Mouse (Mus musculus) stomach, embryonic 14.5 days (tissue): Measurements from ENCODE around the gene Dhx57. TPM values are rescaled to one million over a fixed set of nuclear protein-coding genes. Genes with fewer than 3 reads are reported as not detected.
"Not testable (repeated sequence)": the region's sequence is repeated elsewhere in the genome, so short reads cannot be mapped to it uniquely, and the experiment has no call there.

Experiments
- ATAC-seq: fragments of 200-750 bp; cut with Nextera tagmentation; 2 replicates; pipeline ENCODE4 v1.8.0; 2017; ENCODE audit warnings: low read depth, moderate TSS enrichment; ENCODE audit not compliant: insufficient number of reproducible peaks, insufficient read depth, low FRiP score
- H3K27ac ChIP-seq: fragments of 300-500 bp; sonication (generic); 2 replicates; pipeline ENCODE4 v1.5.1; 2014; ENCODE audit warnings: mild to moderate bottlenecking, low read length, moderate library complexity, mixed read lengths
- H3K27me3 ChIP-seq: fragments of 300-500 bp; sonication (generic); 2 replicates; pipeline ENCODE4 v1.6.1; 2014; ENCODE audit warnings: low read length, control low read depth, mixed read lengths; ENCODE audit not compliant: control insufficient read depth, insufficient read depth
- H3K36me3 ChIP-seq: fragments of 300-500 bp; sonication (generic); 2 replicates; pipeline ENCODE4 v1.6.1; 2014; ENCODE audit warnings: mild to moderate bottlenecking, control low read depth, low read length, moderate library complexity, mixed read lengths; ENCODE audit not compliant: control insufficient read depth, insufficient read depth
- H3K4me1 ChIP-seq: fragments of 300-500 bp; sonication (generic); 2 replicates; pipeline ENCODE4 v1.6.1; 2014; ENCODE audit warnings: low read length, control low read depth, mixed read lengths; ENCODE audit not compliant: control insufficient read depth, insufficient read depth
- H3K4me2 ChIP-seq: fragments of 300-500 bp; sonication (generic); replicated peaks from 2 replicates; pipeline ENCODE4 v1.6.1; 2014; ENCODE audit warnings: low read depth, low read length, control low read depth
- H3K4me3 ChIP-seq: fragments of 300-500 bp; sonication (generic); 2 replicates; pipeline ENCODE4 v1.5.1; 2014; ENCODE audit warnings: low read depth, low read length, control low read depth
- H3K9ac ChIP-seq: fragments of 300-500 bp; sonication (generic); replicated peaks from 2 replicates; pipeline ENCODE4 v1.6.1; 2014; ENCODE audit warnings: low read depth, mild to moderate bottlenecking, control low read depth, low read length, moderate library complexity, mixed read lengths
- H3K9me3 ChIP-seq: fragments of 300-500 bp; sonication (generic); 2 replicates; pipeline ENCODE4 v1.6.1; 2016; ENCODE audit warnings: low read depth, low read length, control low read depth; ENCODE audit not compliant: control insufficient read depth
- WGBS: fragments of 180-500 bp; shearing (Covaris S2); extraction: QIAGEN DNeasy Blood & Tissue Kit; methylation state at CpG from one replicate; pipeline ENCODE4 v1.1.7; 2014; 5-methylcytosine and 5-hydroxymethylcytosine counted together
- polyA plus RNA-seq: library from polyadenylated mRNA; unstranded; fragments of >200 nt; fragmentation: Nextera tagmentation; extraction: Ambion mirVana; gene quantifications from 2 replicates; pipeline ENCODE4 v1.2.1, GENCODE M21; 2014

The Dhx57 gene
- polyA plus RNA-seq, 1 experiment from 2014 or later: 19.8 TPM

- Histone ChIP-seq H3K36me3 (peaks cover 29% of the 10 kb centered on the region), H3K9me3 (no peaks in the 10 kb centered on the region), H3K27ac (no peak overlapping the region), H3K9ac (no peak overlapping the region), H3K4me1 (no peaks in the 10 kb centered on the region), H3K4me2 (no peak overlapping the region), H3K4me3 (no peak overlapping the region), H3K27me3 (no peaks in the 10 kb centered on the region)
- WGBS: 92% methylated on average over 8 of the region's 8 CpGs
- no peak for ATAC-seq
Observed at GRCm38 (mm10) chr17:80279340-80280070, 10.8 kb downstream of the Dhx57 start.

- Histone ChIP-seq H3K27ac (no peak overlapping the region), H3K27me3 (no peaks in the 10 kb centered on the region), H3K36me3 (peaks cover 38% of the 10 kb centered on the region), H3K4me1 (no peaks in the 10 kb centered on the region), H3K9ac (no peak overlapping the region), H3K4me3 (no peak overlapping the region), H3K9me3 (no peaks in the 10 kb centered on the region), H3K4me2 (no peak overlapping the region)
- no peak for ATAC-seq
- WGBS: 86% methylated on average over 4 of the region's 4 CpGs
Observed at GRCm38 (mm10) chr17:80278255-80278654, 12.0 kb downstream of the Dhx57 start.

DNA sequence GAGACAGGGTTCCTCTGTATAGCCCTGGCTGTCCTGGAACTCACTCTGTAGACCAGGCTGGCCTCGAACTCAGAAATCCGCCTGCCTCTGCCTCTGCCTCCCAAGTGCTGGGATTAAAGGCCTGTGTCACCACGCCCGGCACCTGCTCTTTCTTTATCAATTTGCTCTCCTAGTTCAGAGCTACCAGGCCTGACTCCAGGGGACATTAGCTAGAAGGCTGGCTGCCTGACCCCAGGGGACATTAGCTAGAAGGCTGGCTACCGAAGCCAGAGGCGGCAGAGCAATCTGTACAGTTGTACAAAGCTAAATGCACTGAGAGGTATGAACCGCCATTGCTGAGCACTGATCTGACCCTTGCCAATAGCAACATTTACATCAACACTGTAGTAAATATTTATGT is 19.7 kb downstream of the Dhx57 start:
- H3K9ac ChIP-seq, H3K27ac ChIP-seq, H3K4me3 ChIP-seq, H3K9me3 ChIP-seq, H3K4me2 ChIP-seq, H3K27me3 ChIP-seq, ATAC-seq, H3K4me1 ChIP-seq: not testable (repeated sequence)
- H3K36me3 ChIP-seq: peaks cover 61% of the 10 kb centered on the region
- WGBS: 97% methylated on average over 7 of the region's 7 CpGs

- Histone ChIP-seq H3K27ac (no peak overlapping the region), H3K9me3 (no peaks in the 10 kb centered on the region), H3K4me2 (no peak overlapping the region), H3K36me3 (peaks cover 59% of the 10 kb centered on the region), H3K4me3 (no peak overlapping the region), H3K27me3 (no peaks in the 10 kb centered on the region), H3K9ac (no peak overlapping the region), H3K4me1 (no peaks in the 10 kb centered on the region)
- no peak for ATAC-seq
- WGBS: 93% methylated on average over 3 of the region's 3 CpGs
Observed at GRCm38 (mm10) chr17:80268151-80268550, 22.1 kb downstream of the Dhx57 start.

- Histone ChIP-seq H3K36me3 (peaks cover 62% of the 10 kb centered on the region), H3K4me1 (no peaks in the 10 kb centered on the region), H3K4me2 (no peak overlapping the region), H3K27me3 (no peaks in the 10 kb centered on the region), H3K9ac (no peak overlapping the region), H3K4me3 (no peak overlapping the region), H3K9me3 (no peaks in the 10 kb centered on the region), H3K27ac (no peak overlapping the region)
- ATAC-seq: no peak
- 90% methylated on average over 4 of the region's 4 CpGs for WGBS
Observed at GRCm38 (mm10) chr17:80267065-80267464, 23.2 kb downstream of the Dhx57 start.

GRCm38 (mm10) chr17:80255208-80255607 is 35.1 kb downstream of the Dhx57 start:
- Histone ChIP-seq H3K9me3 (no peaks in the 10 kb centered on the region), H3K36me3 (peaks cover 64% of the 10 kb centered on the region), H3K27ac (peak overlapping the region; percentile 4; the same call in 1 of the 2 replicates), H3K27me3 (no peaks in the 10 kb centered on the region), H3K9ac (no peak overlapping the region), H3K4me2 (no peak overlapping the region; the same call in 1 of the 2 replicates), H3K4me3 (no peak overlapping the region), H3K4me1 (peaks cover 9% of the 10 kb centered on the region; the same call in 1 of the 2 replicates)
- WGBS: 10% methylated on average over 13 of the region's 13 CpGs
- ATAC-seq: peak; percentile 85; the same call in 1 of the 2 replicates

DNA sequence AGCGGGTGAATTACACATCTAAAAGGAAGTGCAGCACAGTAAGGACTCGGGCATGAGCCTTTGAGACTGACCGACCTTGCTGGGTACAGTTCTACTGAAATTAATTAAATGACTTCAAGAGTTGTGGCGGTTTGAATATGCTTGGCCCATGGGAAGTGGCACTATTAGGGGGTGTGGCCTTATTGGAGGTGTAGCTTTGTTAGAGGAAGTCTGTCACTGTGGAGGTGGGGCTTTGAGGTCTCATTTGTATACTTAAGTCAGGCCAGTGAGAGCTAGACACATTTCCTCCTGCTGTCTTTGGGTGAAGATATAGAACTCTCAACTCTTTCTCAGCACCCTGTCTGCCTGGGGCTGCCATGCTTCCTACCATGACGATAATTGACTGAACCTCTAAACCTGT is 35.9 kb downstream of the Dhx57 start:
- 93% methylated on average over 5 of the region's 5 CpGs for WGBS
- Histone ChIP-seq H3K27ac (0 out of 2 replicates have a peak overlapping the region, but pooled peaks have one; percentile 4), H3K36me3 (peaks cover 70% of the 10 kb centered on the region), H3K4me2 (no peak overlapping the region), H3K4me3 (no peak overlapping the region), H3K9ac (no peak overlapping the region), H3K4me1 (peaks cover 9% of the 10 kb centered on the region; the same call in 1 of the 2 replicates), H3K9me3 (no peaks in the 10 kb centered on the region), H3K27me3 (no peaks in the 10 kb centered on the region)
- no peak for ATAC-seq

DNA sequence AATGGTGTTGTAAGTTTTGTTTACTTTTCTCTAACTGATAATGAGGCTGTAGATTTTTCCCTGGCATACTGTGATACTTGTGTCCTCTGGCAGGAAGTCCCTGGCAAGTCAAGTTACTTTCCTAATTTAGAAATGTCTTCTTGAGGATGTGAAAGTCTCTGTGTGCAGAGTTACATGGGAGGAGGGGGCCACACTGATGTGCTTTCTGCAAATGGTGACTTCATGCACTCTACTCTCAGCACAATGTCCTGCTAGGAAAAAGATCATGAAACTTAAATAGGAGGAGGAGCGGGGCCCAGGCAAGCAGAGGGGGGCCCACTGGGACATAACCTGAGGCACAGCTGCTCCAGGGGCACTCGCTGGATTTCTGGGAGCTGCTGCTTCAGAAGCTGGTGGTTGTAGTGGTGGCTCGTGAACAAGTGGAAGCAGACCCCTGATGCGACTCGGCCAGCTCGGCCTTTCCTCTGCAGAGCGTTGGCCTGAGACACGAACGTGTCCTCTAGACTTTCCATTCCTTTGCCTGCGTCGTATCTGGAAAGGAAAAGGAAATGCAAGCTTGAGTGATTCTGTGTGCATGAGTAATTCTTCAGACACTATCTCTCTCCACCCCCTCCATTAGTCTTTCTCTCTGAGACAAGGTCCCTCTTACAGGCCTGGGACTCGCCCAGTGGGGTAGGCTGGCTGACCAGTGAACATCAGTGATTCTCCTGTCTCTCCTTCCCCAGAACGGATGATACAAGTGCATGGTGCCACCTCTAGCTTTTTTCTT is 37.3 kb downstream of the Dhx57 start:
- Histone ChIP-seq H3K4me1 (peaks cover 9% of the 10 kb centered on the region; the same call in 1 of the 2 replicates), H3K27ac (no peak overlapping the region), H3K4me2 (no peak overlapping the region), H3K4me3 (no peak overlapping the region), H3K27me3 (no peaks in the 10 kb centered on the region), H3K9me3 (no peaks in the 10 kb centered on the region), H3K36me3 (peaks cover 70% of the 10 kb centered on the region), H3K9ac (no peak overlapping the region)
- ATAC-seq: no peak
- WGBS: 67% methylated on average over 13 of the region's 13 CpGs
